Mouse (Mus musculus): Measurements from ENCODE around the gene Auts2. TPM values are rescaled to one million over a fixed set of nuclear protein-coding genes. Genes with fewer than 3 reads are reported as not detected.

Auts2 gene
- polyA plus RNA-seq, 1 experiment from 2014 or later = 24.7 TPM

- Histone ChIP-seq H3K4me3 (no peak overlapping the region), H3K9me3 (no peaks in the 10 kb centered on the region), H3K27me3 (ENCODE audit: insufficient read depth, poor library complexity, severe bottlenecking) (no peaks in the 10 kb centered on the region), H3K36me3 (no peaks in the 10 kb centered on the region), H3K27ac (no peak overlapping the region), H3K4me1 (peaks cover 32% of the 10 kb centered on the region)
- no peak for DNase-seq (ENCODE audit: low spot score)
- 91% methylated on average over 2 of the region's 2 CpGs for WGBS
Observed at GRCm38 (mm10) chr5:132075942-132076341, 467.2 kb downstream of the Auts2 start.

- no peak for DNase-seq (ENCODE audit: low spot score)
- no peaks in the 10 kb centered on the region for H3K9me3 ChIP-seq
- peak overlapping the region; percentile 19; the same call in 1 of the 2 replicates for H3K4me3 ChIP-seq
- peaks cover 32% of the 10 kb centered on the region for H3K4me1 ChIP-seq
- 44% methylated on average over 19 of the region's 19 CpGs for WGBS
- no peaks in the 10 kb centered on the region for H3K27me3 ChIP-seq (ENCODE audit: insufficient read depth, poor library complexity, severe bottlenecking)
- 0 out of 2 replicates have a peak overlapping the region, but pooled peaks have one; percentile 13 for H3K27ac ChIP-seq
- H3K36me3 ChIP-seq = 0 out of 2 replicates have a peak, but pooled peaks cover 4% of the 10 kb centered on the region
Observed at GRCm38 (mm10) chr5:132074724-132075374, 468.3 kb downstream of the Auts2 start.

- Histone ChIP-seq H3K9me3 (no peaks in the 10 kb centered on the region), H3K4me3 (peak overlapping the region; percentile 19; the same call in 1 of the 2 replicates), H3K27ac (0 out of 2 replicates have a peak overlapping the region, but pooled peaks have one; percentile 13), H3K4me1 (peaks cover 32% of the 10 kb centered on the region), H3K27me3 (ENCODE audit: insufficient read depth, poor library complexity, severe bottlenecking) (no peaks in the 10 kb centered on the region), H3K36me3 (0 out of 2 replicates have a peak, but pooled peaks cover 4% of the 10 kb centered on the region)
- no peak for DNase-seq (ENCODE audit: low spot score)
- WGBS = 24% methylated on average over 11 of the region's 11 CpGs
Observed at GRCm38 (mm10) chr5:132074360-132074723, 468.8 kb downstream of the Auts2 start.

GRCm38 (mm10) chr5:132073677-132074359, 469.3 kb downstream of the Auts2 start:
- Histone ChIP-seq H3K4me3 (no peak overlapping the region; the same call in 1 of the 2 replicates), H3K4me1 (peaks cover 32% of the 10 kb centered on the region), H3K9me3 (no peaks in the 10 kb centered on the region), H3K27ac (no peak overlapping the region), H3K27me3 (ENCODE audit: insufficient read depth, poor library complexity, severe bottlenecking) (no peaks in the 10 kb centered on the region), H3K36me3 (0 out of 2 replicates have a peak, but pooled peaks cover 4% of the 10 kb centered on the region)
- DNase-seq (ENCODE audit: low spot score) = no peak
- 44% methylated on average over 10 of the region's 10 CpGs for WGBS

- Histone ChIP-seq H3K9me3 (no peaks in the 10 kb centered on the region), H3K27ac (no peak overlapping the region), H3K4me1 (peaks cover 32% of the 10 kb centered on the region), H3K4me3 (no peak overlapping the region), H3K36me3 (0 out of 2 replicates have a peak, but pooled peaks cover 4% of the 10 kb centered on the region), H3K27me3 (ENCODE audit: insufficient read depth, poor library complexity, severe bottlenecking) (no peaks in the 10 kb centered on the region)
- DNase-seq (ENCODE audit: low spot score) = no peak
- 49% methylated on average over 4 of the region's 4 CpGs for WGBS
Observed at GRCm38 (mm10) chr5:132072356-132072755, 470.8 kb downstream of the Auts2 start.

- DNase-seq (ENCODE audit: low spot score) = no peak
- Histone ChIP-seq H3K27ac (no peak overlapping the region), H3K36me3 (0 out of 2 replicates have a peak, but pooled peaks cover 4% of the 10 kb centered on the region), H3K4me3 (no peak overlapping the region), H3K4me1 (peaks cover 10% of the 10 kb centered on the region), H3K9me3 (no peaks in the 10 kb centered on the region), H3K27me3 (ENCODE audit: insufficient read depth, poor library complexity, severe bottlenecking) (no peaks in the 10 kb centered on the region)
- 85% methylated on average over 10 of the region's 10 CpGs for WGBS
Observed at GRCm38 (mm10) chr5:132067750-132068739, 475.1 kb downstream of the Auts2 start.

GRCm38 (mm10) chr5:132060116-132060515, 483.0 kb downstream of the Auts2 start:
- no peak for DNase-seq (ENCODE audit: low spot score)
- H3K27me3 ChIP-seq (ENCODE audit: insufficient read depth, poor library complexity, severe bottlenecking) = no peaks in the 10 kb centered on the region
- 84% methylated on average over 6 of the region's 6 CpGs for WGBS
- no peak overlapping the region for H3K27ac ChIP-seq
- H3K9me3 ChIP-seq = no peaks in the 10 kb centered on the region
- no peaks in the 10 kb centered on the region for H3K4me1 ChIP-seq
- H3K4me3 ChIP-seq = no peak overlapping the region
- no peaks in the 10 kb centered on the region for H3K36me3 ChIP-seq

- Histone ChIP-seq H3K27ac (no peak overlapping the region), H3K27me3 (ENCODE audit: insufficient read depth, poor library complexity, severe bottlenecking) (no peaks in the 10 kb centered on the region), H3K9me3 (no peaks in the 10 kb centered on the region), H3K36me3 (no peaks in the 10 kb centered on the region), H3K4me3 (no peak overlapping the region), H3K4me1 (no peaks in the 10 kb centered on the region)
- 73% methylated on average over 13 of the region's 13 CpGs for WGBS
- no peak for DNase-seq (ENCODE audit: low spot score)
Observed at GRCm38 (mm10) chr5:132052637-132053036, 490.5 kb downstream of the Auts2 start.

GRCm38 (mm10) chr5:132039584-132039983, 503.6 kb downstream of the Auts2 start:
- Histone ChIP-seq H3K27ac (no peak overlapping the region), H3K9me3 (no peaks in the 10 kb centered on the region), H3K36me3 (no peaks in the 10 kb centered on the region), H3K27me3 (ENCODE audit: insufficient read depth, poor library complexity, severe bottlenecking) (no peaks in the 10 kb centered on the region), H3K4me1 (peaks cover 9% of the 10 kb centered on the region), H3K4me3 (no peak overlapping the region)
- WGBS = 89% methylated on average over 6 of the region's 6 CpGs
- DNase-seq (ENCODE audit: low spot score) = peak; percentile 28

- DNase-seq (ENCODE audit: low spot score) = no peak
- Histone ChIP-seq H3K36me3 (no peaks in the 10 kb centered on the region), H3K4me3 (no peak overlapping the region), H3K27me3 (ENCODE audit: insufficient read depth, poor library complexity, severe bottlenecking) (no peaks in the 10 kb centered on the region), H3K4me1 (peaks cover 25% of the 10 kb centered on the region), H3K27ac (no peak overlapping the region), H3K9me3 (no peaks in the 10 kb centered on the region)
- WGBS = 88% methylated on average over 15 of the region's 15 CpGs
Observed at GRCm38 (mm10) chr5:132033491-132034350, 509.4 kb downstream of the Auts2 start.

- Histone ChIP-seq H3K4me3 (no peak overlapping the region), H3K4me1 (peaks cover 25% of the 10 kb centered on the region), H3K36me3 (no peaks in the 10 kb centered on the region), H3K27me3 (ENCODE audit: insufficient read depth, poor library complexity, severe bottlenecking) (no peaks in the 10 kb centered on the region), H3K27ac (no peak overlapping the region), H3K9me3 (no peaks in the 10 kb centered on the region)
- WGBS = 67% methylated on average over 15 of the region's 15 CpGs
- DNase-seq (ENCODE audit: low spot score) = no peak
Observed at GRCm38 (mm10) chr5:132030941-132031531, 512.1 kb downstream of the Auts2 start.
